Mouse (Mus musculus): ENCODE results near the gene Mbd3.

Gene Mbd3

GRCm38 (mm10) chr10:80423562-80423961, 24.2 kb upstream of the Mbd3 start:
- no peak for DNase-seq (ENCODE audit: low read depth)

- DNase-seq (ENCODE audit: low read depth) = no peak
Observed at GRCm38 (mm10) chr10:80421651-80422472, 22.5 kb upstream of the Mbd3 start.

- DNase-seq (ENCODE audit: low read depth) = no peak
Observed at GRCm38 (mm10) chr10:80421208-80421607, 21.9 kb upstream of the Mbd3 start.

DNA sequence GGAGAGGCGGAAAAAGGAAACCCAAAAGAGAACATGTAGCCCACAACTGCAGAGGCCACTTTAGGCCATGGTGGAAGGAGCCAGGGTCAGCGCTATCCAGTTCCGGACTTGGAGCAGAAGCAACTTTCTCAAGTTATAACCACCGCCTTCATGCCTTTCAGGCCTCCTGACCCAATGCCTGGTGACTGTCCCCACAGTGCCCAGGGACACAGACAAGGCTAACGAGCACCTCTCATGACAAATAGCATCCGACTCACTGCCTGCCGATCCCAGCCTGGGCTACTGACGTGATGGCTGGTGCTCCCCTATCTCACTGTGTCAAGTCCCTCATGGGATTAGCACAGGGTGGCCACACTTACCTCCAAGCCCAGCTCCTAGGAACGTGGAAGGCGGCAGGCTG, 21.4 kb upstream of the Mbd3 start:
- no peak for DNase-seq (ENCODE audit: low read depth)

DNA sequence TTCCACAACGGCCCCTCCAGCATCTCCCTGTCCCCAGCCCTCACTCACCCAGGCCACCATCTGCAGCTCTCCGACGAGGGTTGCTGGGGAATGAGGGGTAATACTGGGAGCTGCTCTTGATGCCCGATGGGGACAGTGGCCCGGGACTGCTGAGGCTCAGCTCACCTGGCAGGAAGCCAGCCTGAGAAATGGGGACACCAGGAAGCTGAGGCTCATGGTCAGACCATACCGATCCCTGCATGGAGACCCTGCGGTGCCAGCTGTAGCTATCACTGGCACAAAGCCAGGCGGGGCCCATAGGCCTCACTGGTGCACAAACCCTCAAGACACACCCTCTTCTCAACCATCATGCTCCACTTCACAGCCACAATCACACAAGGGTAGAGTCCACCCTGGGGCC, 20.1 kb upstream of the Mbd3 start:
- DNase-seq (ENCODE audit: low read depth) = no peak

DNA sequence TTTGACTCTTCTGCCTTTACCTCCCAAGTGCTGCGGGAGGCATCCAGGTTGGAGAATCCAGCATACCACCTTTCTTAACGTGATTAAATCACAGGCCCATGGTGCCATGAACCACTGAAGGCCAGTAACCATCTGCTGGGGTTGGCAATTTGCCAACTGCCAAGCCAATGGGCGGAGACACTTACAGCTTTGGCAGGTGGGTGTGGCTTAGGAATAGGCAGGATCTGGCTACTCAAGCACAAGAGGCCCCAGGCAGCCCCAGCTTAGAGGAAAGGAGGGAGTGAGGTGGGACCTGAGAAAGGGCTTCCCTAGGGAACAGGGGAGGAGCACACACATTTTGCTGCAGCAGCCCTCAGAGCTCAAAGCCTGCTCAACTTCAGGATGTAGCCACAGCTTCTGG, 19.0 kb upstream of the Mbd3 start:
- DNase-seq (ENCODE audit: low read depth) = no peak

DNA sequence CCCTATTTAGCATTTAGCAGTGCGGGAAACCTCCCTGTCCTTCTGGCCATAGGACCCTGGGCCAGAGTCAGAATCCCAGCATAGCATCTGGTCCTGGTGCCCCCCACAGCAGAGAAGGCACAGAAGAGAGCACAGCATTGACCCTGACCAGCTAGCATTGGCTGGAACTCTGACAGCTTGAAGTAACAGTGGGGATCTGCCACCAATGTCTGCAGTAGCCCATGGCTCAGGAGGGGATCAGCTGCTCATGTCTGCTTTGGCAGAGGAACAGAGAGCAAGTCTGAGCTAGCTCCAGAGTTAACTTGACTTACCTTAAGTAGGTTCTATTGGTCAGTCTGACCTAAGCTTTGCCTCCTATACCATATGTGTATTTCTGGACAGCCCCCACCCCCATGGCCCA, 18.5 kb upstream of the Mbd3 start:
- DNase-seq (ENCODE audit: low read depth) = no peak

- DNase-seq (ENCODE audit: low read depth) = no peak
Observed at GRCm38 (mm10) chr10:80417371-80417770, 18.0 kb upstream of the Mbd3 start.

DNA sequence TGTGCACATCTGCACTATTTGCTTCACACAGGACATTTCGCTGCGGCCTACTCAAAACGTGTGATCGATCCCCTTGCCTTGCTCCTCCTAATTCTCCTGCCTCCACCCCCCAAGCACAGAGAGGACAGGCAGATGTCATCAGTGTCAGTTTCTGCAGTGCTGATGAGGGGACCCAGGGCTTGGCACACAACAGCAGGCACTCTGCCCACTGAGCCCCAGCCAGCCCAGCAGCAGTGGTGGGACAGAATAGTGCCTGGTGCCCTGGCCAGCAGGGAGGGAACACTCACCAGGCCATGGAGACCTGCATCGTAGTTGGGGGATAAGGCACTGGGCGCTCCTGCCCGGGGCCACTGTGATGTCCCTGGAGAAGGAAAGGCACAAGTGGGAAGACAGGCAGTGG, 16.2 kb upstream of the Mbd3 start:
- no peak for DNase-seq (ENCODE audit: low read depth)

- DNase-seq (ENCODE audit: low read depth) = no peak
Observed at GRCm38 (mm10) chr10:80412656-80413541, 13.5 kb upstream of the Mbd3 start.

DNA sequence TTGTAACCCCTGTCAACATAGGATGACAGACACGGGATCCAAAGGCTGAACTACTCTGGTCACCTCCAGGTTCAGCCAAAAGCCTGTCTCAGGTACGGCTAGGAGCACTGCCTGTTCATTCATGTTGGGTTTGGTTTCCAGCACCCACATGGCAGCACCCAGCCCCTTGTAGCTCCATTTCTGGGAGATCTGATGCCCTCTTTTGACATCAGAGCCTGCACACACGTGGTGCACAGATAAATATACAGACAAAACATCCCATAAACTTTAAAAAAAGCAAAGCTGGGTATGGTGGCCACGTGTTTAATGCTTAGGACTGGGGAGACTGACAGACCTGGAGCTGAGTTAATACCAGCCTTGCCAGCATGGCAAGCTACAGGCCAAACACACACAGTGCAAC, 8.6 kb upstream of the Mbd3 start:
- DNase-seq (ENCODE audit: low read depth) = no peak

- DNase-seq (ENCODE audit: low read depth) = peak; percentile 94
Observed at GRCm38 (mm10) chr10:80406684-80407501, 7.5 kb upstream of the Mbd3 start, which contains the start of gene Uqcr11. Uqcr11 (minus strand) TSS chr10:80406830.

DNA sequence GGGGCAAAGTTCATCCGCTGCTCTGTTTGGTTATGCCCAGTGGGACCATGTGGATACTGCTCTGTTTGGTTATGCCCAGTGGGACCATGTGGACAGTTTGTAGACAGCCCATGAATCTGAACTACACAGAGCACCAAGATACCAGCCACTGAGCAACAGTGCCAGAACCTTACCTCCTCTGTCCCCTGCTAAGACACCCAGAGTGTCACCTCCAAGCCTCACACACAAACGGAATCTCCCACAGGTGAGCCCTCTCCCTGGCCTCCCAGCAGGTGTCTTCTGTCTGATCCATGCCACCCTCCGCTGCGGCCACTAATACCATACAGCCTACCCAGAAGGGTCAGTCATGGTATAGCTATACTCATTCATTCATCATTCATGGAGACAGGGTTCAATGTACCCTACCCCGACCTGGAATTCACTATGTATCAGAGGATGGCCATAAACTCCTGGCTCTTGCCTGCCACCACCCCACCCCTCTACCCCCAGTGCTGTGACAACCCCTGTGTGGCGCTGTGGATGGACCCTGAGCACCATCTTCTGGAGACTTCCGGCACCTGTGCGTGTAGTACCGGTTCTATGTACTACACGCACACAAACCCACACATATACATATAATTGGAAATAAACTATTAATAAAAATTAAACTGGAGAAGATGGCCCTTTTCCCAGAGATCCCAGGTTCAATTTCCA, 6.3 kb upstream of the Mbd3 start:
- DNase-seq (ENCODE audit: low read depth) = peak; percentile 42

DNA sequence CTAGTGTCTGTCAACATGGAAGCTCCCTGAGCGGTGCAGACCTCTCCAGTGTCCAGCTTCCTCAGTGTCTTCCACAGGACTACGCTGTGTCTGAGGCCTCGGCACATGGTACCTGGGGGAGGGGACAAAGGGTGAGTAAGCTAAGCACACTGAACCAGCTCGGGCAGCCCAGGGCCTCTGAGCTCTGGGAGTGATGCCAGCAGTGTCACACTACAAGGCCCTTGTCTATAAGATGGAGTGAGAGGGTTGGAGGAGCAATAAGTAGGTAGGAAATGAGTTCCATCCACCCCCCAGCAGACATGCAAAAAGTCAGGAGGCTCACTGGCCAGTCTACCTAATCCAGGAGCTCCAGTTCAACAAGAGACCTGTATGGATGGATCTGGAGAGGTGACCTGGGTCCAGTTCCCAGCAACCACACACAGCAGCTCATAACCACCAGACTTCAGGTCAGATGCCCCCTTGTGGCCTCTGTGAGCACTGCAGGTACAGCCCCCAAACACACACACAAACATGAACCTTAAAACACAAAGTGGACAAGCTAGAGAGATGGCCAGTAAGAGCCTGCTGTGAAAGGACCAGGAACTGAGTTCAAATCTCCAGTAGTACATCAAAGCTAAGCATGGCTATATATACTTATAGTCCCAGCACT, 3.8 kb upstream of the Mbd3 start:
- DNase-seq (ENCODE audit: low read depth) = peak; percentile 71

GRCm38 (mm10) chr10:80400704-80401161, 1.4 kb upstream of the Mbd3 start:
- DNase-seq (ENCODE audit: low read depth) = no peak

DNA sequence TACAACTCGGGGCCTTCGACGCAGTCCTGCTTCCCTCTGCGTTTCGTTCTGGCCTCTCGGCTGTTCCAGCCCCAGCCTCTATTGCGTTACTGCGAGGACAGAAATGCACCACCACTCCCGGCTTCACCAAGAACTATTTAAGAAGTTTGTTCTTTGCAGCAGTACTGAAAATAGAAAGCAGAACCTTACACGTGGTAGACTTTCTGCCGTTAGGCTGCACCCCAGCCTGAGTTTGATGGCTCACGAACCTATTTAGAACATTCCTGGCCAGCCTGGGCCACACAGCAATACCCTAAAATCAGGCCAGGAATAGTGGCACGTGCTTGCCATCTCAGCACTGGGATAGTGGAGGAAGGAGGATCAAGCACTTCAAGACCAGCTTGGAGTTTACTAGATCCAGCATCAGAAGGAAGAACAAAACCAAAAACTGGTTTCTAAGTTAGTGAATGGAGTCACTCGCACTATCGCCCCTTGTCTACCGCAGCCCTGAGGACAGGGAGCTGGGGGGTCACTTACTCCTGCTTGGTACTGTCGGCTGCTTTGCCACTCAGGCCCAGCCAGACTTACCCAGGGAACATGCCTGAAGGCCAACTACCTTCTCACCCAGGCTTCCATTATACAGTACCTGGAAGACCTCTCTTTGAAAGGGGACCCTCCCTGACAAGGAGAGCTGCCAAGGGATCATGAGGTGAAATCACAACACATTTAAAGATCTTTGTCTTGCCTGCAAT, 788 bp upstream of the Mbd3 start:
- DNase-seq (ENCODE audit: low read depth) = no peak

- DNase-seq (ENCODE audit: low read depth) = peak; percentile 99
Observed at GRCm38 (mm10) chr10:80398719-80399190, 595 bp downstream of the Mbd3 start.

DNA sequence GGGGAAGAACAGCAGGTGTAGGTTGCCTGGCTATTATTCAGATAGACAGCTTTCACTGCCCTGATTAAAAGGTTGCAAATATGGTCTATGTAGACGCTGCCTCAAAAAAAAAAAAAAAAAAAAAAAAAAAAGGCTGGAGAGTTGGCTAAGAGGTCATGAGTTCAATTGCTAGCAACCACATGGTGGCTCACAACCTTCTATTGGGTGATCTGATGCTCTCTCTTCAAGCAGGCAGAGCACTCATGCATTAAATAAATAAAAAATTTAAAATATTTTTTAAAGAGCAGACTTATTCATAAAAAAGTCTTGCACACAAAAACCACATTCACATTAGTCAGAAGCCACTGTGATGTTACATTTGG, 1.2 kb downstream of the Mbd3 start:
- no peak for DNase-seq (ENCODE audit: low read depth)

GRCm38 (mm10) chr10:80397524-80398173, 1.7 kb downstream of the Mbd3 start:
- DNase-seq (ENCODE audit: low read depth) = no peak

Data from naive thymus-derived CD4-positive, alpha-beta T cell, adult 2 months (primary cell).